Mouse (Mus musculus) mouse embryonic stem cell (cell line): ENCODE measurements around the gene Trpc4ap.
"Not testable (repeated sequence)": the region's sequence is repeated elsewhere in the genome, so short reads cannot be mapped to it uniquely, and the experiment has no call there.

Experiments
- in situ Hi-C, 2 experiments: fragments of 300-500 bp; cut with MboI; formaldehyde crosslinking; loops; 1 replicate in 1 of 2; 3 replicates in 1 of 2; pipeline ENCODE4 v1.14.3; 2019 to 2020; ENCODE audit warnings: low sequenced_read_pairs in 2 of 2, low pct_unique_long_range_greater_than_20kb in 1 of 2, mixed read lengths in 1 of 2; ENCODE audit not compliant: unreplicated experiment in 1 of 2

The Trpc4ap gene

GRCm38 (mm10) chr2:155629231-155629661 is 62.9 kb downstream of the Trpc4ap start:
- in situ Hi-C loops: loop anchor here in 1 of 2 experiments (5.0 kb wide), 1 partner anchor 112 kb away; the partner anchor contains the start of genes Acss2 and Ggt7

- in situ Hi-C loops: loop anchor here in 1 of 2 experiments (5.0 kb wide), 1 partner anchor 111 kb away; the partner anchor contains the start of genes Acss2 and Ggt7
These were observed 63.7 kb downstream of the Trpc4ap start for GRCm38 (mm10) chr2:155628519-155628918.

- in situ Hi-C loops: loop anchor here in 1 of 2 experiments (5.0 kb wide), 1 partner anchor 111 kb away; the partner anchor contains the start of genes Acss2 and Ggt7
These were observed 64.1 kb downstream of the Trpc4ap start for GRCm38 (mm10) chr2:155628112-155628511.

GRCm38 (mm10) chr2:155627030-155627738 is 65.0 kb downstream of the Trpc4ap start:
- in situ Hi-C loops: loop anchor here in 1 of 2 experiments (5.0 kb wide), 1 partner anchor 110 kb away; the partner anchor contains the start of genes Acss2 and Ggt7

- in situ Hi-C loops: loop anchor here in 1 of 2 experiments (5.0 kb wide), 1 partner anchor 109 kb away; the partner anchor contains the start of genes Acss2 and Ggt7
These were observed 65.9 kb downstream of the Trpc4ap start for GRCm38 (mm10) chr2:155626277-155626676.

- in situ Hi-C loops: loop anchor here in 1 of 2 experiments (5.0 kb wide), 1 partner anchor 107 kb away; the partner anchor contains the start of genes Acss2 and Ggt7
These were observed 67.5 kb downstream of the Trpc4ap start for GRCm38 (mm10) chr2:155624730-155625129.

GRCm38 (mm10) chr2:155623996-155624395 is 68.2 kb downstream of the Trpc4ap start:
- in situ Hi-C loops: no loop called here

- in situ Hi-C loops: no loop called here
These were observed 69.6 kb downstream of the Trpc4ap start for GRCm38 (mm10) chr2:155622606-155623005.

GRCm38 (mm10) chr2:155619817-155620216 is 72.4 kb downstream of the Trpc4ap start:
- in situ Hi-C loops: loop anchor here in 1 of 2 experiments (5.0 kb wide), 1 partner anchor 103 kb away; the partner anchor contains the start of genes Acss2 and Ggt7

- in situ Hi-C loops: loop anchor here in 1 of 2 experiments (5.0 kb wide), 1 partner anchor 100 kb away; the partner anchor contains the start of genes Acss2 and Ggt7
These were observed 75.2 kb downstream of the Trpc4ap start for GRCm38 (mm10) chr2:155616971-155617370.

GRCm38 (mm10) chr2:155613953-155614352 is 78.2 kb downstream of the Trpc4ap start:
- in situ Hi-C loops: no loop called here

GRCm38 (mm10) chr2:155613326-155613755 is 78.8 kb downstream of the Trpc4ap start:
- in situ Hi-C loops: no loop called here

GRCm38 (mm10) chr2:155611834-155612550 is 80.2 kb downstream of the Trpc4ap start:
- in situ Hi-C loops: no loop called here

GRCm38 (mm10) chr2:155610978-155611377 is 81.2 kb downstream of the Trpc4ap start, which contains the start of gene Myh7b:
Gene Myh7b, plus strand, starts transcription at chr2:155611212.
- in situ Hi-C loops: no loop called here

GRCm38 (mm10) chr2:155606360-155606759 is 85.8 kb downstream of the Trpc4ap start:
- in situ Hi-C loops: no loop called here

- in situ Hi-C loops: not testable (repeated sequence)
These were observed 87.0 kb downstream of the Trpc4ap start for GRCm38 (mm10) chr2:155605236-155605589.

GRCm38 (mm10) chr2:155604560-155605235 is 87.5 kb downstream of the Trpc4ap start:
- in situ Hi-C loops: no loop called here

GRCm38 (mm10) chr2:155603707-155604106 is 88.5 kb downstream of the Trpc4ap start:
- in situ Hi-C loops: no loop called here
